Mouse (Mus musculus): ENCODE results near the gene Lhpp. TPM values are rescaled to one million over a fixed set of nuclear protein-coding genes. Genes with fewer than 3 reads are reported as not detected.

Gene Lhpp
- polyA plus RNA-seq, 1 experiment from 2014 or later, result 38.3 TPM

- Histone ChIP-seq H3K9me3 (no peaks in the 10 kb centered on the region), H3K27ac (no peak overlapping the region), H3K27me3 (replicated peaks) (peaks cover 68% of the 10 kb centered on the region), H3K4me1 (peaks cover 39% of the 10 kb centered on the region), H3K4me3 (no peak overlapping the region), H3K36me3 (replicated peaks) (no peaks in the 10 kb centered on the region), H3K9ac (no peak overlapping the region), H3K4me2 (no peak overlapping the region)
- no peak for ATAC-seq (replicated peaks)
- WGBS, result 8% methylated on average over 8 of the region's 8 CpGs
Measured at GRCm38 (mm10) chr7:132600926-132601325, 9.5 kb upstream of the Lhpp start.

DNA sequence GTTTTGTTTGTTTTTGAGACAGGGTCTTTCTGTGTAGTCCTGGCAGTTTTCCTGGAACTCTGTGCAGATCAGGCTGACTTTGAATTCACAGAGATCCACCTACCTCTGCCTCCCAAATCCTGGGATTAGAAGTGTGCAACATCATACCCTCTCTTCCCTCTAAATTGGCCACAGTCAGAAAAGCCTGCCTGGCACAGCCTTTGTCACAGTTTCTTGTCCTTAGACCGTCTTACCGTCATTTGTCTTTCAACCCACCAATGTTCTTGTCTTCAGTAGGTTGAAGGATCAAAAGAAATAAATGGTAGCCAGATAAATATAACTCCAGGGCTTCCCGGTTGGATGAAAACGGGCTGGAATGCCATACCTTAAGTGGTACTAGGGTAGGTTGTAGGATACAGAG, 5.7 kb upstream of the Lhpp start:
- Histone ChIP-seq H3K9ac (no peak overlapping the region), H3K36me3 (replicated peaks) (no peaks in the 10 kb centered on the region), H3K27me3 (replicated peaks) (peaks cover 37% of the 10 kb centered on the region), H3K4me1 (peaks cover 10% of the 10 kb centered on the region), H3K4me2 (no peak overlapping the region), H3K27ac (no peak overlapping the region), H3K4me3 (no peak overlapping the region), H3K9me3 (no peaks in the 10 kb centered on the region)
- WGBS, result 82% methylated on average over 4 of the region's 4 CpGs
- no peak for ATAC-seq (replicated peaks)

GRCm38 (mm10) chr7:132605689-132606088, 4.7 kb upstream of the Lhpp start:
- WGBS, result 60% methylated on average over 5 of the region's 5 CpGs
- H3K36me3 ChIP-seq (replicated peaks), result no peaks in the 10 kb centered on the region
- peaks cover 5% of the 10 kb centered on the region; the same call in 1 of the 2 replicates for H3K4me1 ChIP-seq
- H3K4me3 ChIP-seq, result no peak overlapping the region
- H3K9me3 ChIP-seq, result no peaks in the 10 kb centered on the region
- H3K27me3 ChIP-seq (replicated peaks), result peaks cover 28% of the 10 kb centered on the region
- ATAC-seq (replicated peaks), result no peak
- H3K27ac ChIP-seq, result no peak overlapping the region
- H3K9ac ChIP-seq, result no peak overlapping the region
- no peak overlapping the region for H3K4me2 ChIP-seq

DNA sequence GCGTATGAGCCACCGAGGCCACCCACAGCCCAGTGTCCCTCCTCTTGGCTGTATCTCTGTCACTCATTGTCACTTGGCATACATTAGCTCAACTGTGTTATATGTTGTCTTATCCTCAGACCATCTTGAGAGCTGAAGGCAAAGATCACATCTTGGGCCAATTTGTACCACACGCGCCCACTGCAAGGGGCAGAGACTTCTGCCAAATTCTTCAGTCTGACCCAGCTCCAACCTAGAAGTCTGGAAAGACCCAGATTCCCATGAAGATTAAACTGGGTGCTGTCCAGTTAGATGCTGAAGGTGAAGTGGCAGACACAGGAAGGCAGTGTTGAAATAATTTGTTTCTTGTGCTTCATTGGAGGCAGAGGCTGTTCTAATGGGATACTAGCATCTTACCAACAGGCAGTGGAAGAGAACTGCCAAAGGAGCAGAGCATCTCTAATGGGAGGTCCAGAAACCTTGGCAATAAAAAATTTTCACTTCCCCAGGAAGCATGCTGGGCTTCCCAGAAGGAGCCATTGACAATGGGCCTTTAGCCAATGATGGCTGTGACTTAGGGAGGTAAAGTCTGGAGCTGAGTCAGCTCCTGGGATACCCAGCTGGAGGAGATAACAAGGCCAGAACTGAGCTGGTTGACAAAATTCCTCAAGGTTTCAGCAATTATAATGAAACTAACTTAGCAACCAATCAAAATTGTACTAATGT, 2.0 kb upstream of the Lhpp start:
- no peak overlapping the region for H3K4me2 ChIP-seq
- H3K27ac ChIP-seq, result no peak overlapping the region
- peaks cover 9% of the 10 kb centered on the region; the same call in 1 of the 2 replicates for H3K27me3 ChIP-seq (replicated peaks)
- H3K36me3 ChIP-seq (replicated peaks), result no peaks in the 10 kb centered on the region
- H3K9ac ChIP-seq, result no peak overlapping the region
- no peak overlapping the region for H3K4me3 ChIP-seq
- WGBS, result 93% methylated on average over 4 of the region's 4 CpGs
- peaks cover 5% of the 10 kb centered on the region; the same call in 1 of the 2 replicates for H3K4me1 ChIP-seq
- no peaks in the 10 kb centered on the region for H3K9me3 ChIP-seq
- ATAC-seq (replicated peaks), result no peak

DNA sequence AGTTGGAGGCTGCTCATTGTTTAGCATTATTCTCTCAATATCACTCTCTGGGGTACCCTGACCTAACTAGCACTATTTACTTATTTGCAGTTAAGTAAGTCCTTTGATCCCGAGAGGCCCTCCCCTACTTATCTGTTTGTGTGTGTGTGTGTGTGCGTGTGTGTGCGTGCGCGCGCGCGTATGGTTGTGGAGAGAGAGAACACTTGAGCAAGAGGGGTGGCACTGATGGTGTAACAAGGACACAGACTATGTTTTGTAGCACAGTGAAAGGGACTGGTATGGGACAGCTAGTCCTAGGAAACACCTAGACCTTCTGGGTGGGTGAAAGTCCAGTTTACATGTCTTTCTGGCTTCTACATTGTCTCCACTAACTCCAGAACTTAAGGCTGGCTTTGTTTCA, 1.1 kb downstream of the Lhpp start:
- WGBS, result 94% methylated on average over 8 of the region's 8 CpGs
- Histone ChIP-seq H3K4me2 (no peak overlapping the region), H3K36me3 (replicated peaks) (no peaks in the 10 kb centered on the region), H3K4me1 (peaks cover 5% of the 10 kb centered on the region; the same call in 1 of the 2 replicates), H3K4me3 (no peak overlapping the region), H3K27me3 (replicated peaks) (peaks cover 7% of the 10 kb centered on the region; the same call in 1 of the 2 replicates), H3K9ac (no peak overlapping the region), H3K27ac (no peak overlapping the region), H3K9me3 (no peaks in the 10 kb centered on the region)
- ATAC-seq (replicated peaks), result no peak

DNA sequence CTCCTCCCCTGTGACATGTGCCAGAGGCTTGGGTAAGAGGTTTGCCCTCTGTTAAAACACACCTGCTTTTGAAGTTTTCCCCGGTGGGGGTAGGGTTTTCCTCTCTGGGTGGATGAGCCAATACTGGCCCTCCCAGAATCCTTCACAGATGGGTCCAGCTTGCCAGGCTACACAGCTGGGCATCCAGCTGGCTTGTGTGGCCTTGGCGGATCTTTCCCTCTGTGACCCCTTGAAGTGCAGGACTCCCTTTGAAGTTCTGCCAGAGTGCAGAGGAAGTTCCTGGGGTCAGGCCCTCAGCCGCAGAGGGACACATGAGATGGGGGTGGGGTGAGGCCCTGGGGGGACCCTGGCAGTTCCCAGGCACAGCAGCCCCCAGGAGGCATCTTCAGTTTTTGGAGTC, 4.9 kb downstream of the Lhpp start:
- Histone ChIP-seq H3K9me3 (no peaks in the 10 kb centered on the region), H3K4me3 (no peak overlapping the region), H3K9ac (no peak overlapping the region), H3K27ac (no peak overlapping the region), H3K36me3 (replicated peaks) (no peaks in the 10 kb centered on the region), H3K4me1 (peaks cover 5% of the 10 kb centered on the region; the same call in 1 of the 2 replicates), H3K4me2 (no peak overlapping the region), H3K27me3 (replicated peaks) (no peaks in the 10 kb centered on the region; the same call in 1 of the 2 replicates)
- WGBS, result 22% methylated on average over 3 of the region's 3 CpGs
- ATAC-seq (replicated peaks), result no peak

- Histone ChIP-seq H3K4me2 (no peak overlapping the region), H3K9ac (no peak overlapping the region), H3K36me3 (replicated peaks) (no peaks in the 10 kb centered on the region), H3K4me1 (no peaks in the 10 kb centered on the region), H3K9me3 (no peaks in the 10 kb centered on the region), H3K4me3 (no peak overlapping the region), H3K27me3 (replicated peaks) (no peaks in the 10 kb centered on the region; the same call in 1 of the 2 replicates), H3K27ac (no peak overlapping the region)
- 22% methylated on average over 6 of the region's 6 CpGs for WGBS
- ATAC-seq (replicated peaks), result no peak
Measured at GRCm38 (mm10) chr7:132616391-132616790, 6.0 kb downstream of the Lhpp start.

GRCm38 (mm10) chr7:132617021-132617564, 6.7 kb downstream of the Lhpp start:
- Histone ChIP-seq H3K27me3 (replicated peaks) (no peaks in the 10 kb centered on the region; the same call in 1 of the 2 replicates), H3K4me1 (no peaks in the 10 kb centered on the region), H3K4me3 (no peak overlapping the region), H3K36me3 (replicated peaks) (no peaks in the 10 kb centered on the region), H3K9ac (no peak overlapping the region), H3K4me2 (no peak overlapping the region), H3K27ac (no peak overlapping the region), H3K9me3 (no peaks in the 10 kb centered on the region)
- ATAC-seq (replicated peaks), result no peak
- WGBS, result 88% methylated on average over 5 of the region's 5 CpGs

GRCm38 (mm10) chr7:132619549-132619948, 9.1 kb downstream of the Lhpp start:
- Histone ChIP-seq H3K4me1 (no peaks in the 10 kb centered on the region), H3K4me3 (no peak overlapping the region), H3K36me3 (replicated peaks) (no peaks in the 10 kb centered on the region), H3K4me2 (no peak overlapping the region), H3K9me3 (no peaks in the 10 kb centered on the region), H3K9ac (no peak overlapping the region), H3K27ac (no peak overlapping the region), H3K27me3 (replicated peaks) (no peaks in the 10 kb centered on the region; the same call in 1 of the 2 replicates)
- 84% methylated on average over 8 of the region's 8 CpGs for WGBS
- ATAC-seq (replicated peaks), result no peak

GRCm38 (mm10) chr7:132619975-132620918, 9.8 kb downstream of the Lhpp start:
- 87% methylated on average over 15 of the region's 15 CpGs for WGBS
- Histone ChIP-seq H3K4me2 (no peak overlapping the region), H3K27me3 (replicated peaks) (no peaks in the 10 kb centered on the region; the same call in 1 of the 2 replicates), H3K36me3 (replicated peaks) (no peaks in the 10 kb centered on the region), H3K9ac (no peak overlapping the region), H3K9me3 (no peaks in the 10 kb centered on the region), H3K27ac (no peak overlapping the region), H3K4me1 (no peaks in the 10 kb centered on the region), H3K4me3 (no peak overlapping the region)
- ATAC-seq (replicated peaks), result no peak

- H3K4me3 ChIP-seq, result no peak overlapping the region
- H3K4me1 ChIP-seq, result no peaks in the 10 kb centered on the region
- H3K9ac ChIP-seq, result no peak overlapping the region
- no peaks in the 10 kb centered on the region for H3K36me3 ChIP-seq (replicated peaks)
- no peak overlapping the region for H3K4me2 ChIP-seq
- H3K27me3 ChIP-seq (replicated peaks), result no peaks in the 10 kb centered on the region
- H3K27ac ChIP-seq, result no peak overlapping the region
- no peak for ATAC-seq (replicated peaks)
- no peaks in the 10 kb centered on the region for H3K9me3 ChIP-seq
- 77% methylated on average over 10 of the region's 10 CpGs for WGBS
Measured at GRCm38 (mm10) chr7:132624161-132624560, 13.7 kb downstream of the Lhpp start.

- H3K9me3 ChIP-seq, result no peaks in the 10 kb centered on the region
- no peak for ATAC-seq (replicated peaks)
- 44% methylated on average over 4 of the region's 4 CpGs for WGBS
- no peaks in the 10 kb centered on the region for H3K36me3 ChIP-seq (replicated peaks)
- no peaks in the 10 kb centered on the region for H3K27me3 ChIP-seq (replicated peaks)
- H3K27ac ChIP-seq, result no peak overlapping the region
- no peak overlapping the region for H3K4me2 ChIP-seq
- H3K4me1 ChIP-seq, result no peaks in the 10 kb centered on the region
- H3K4me3 ChIP-seq, result no peak overlapping the region
- no peak overlapping the region for H3K9ac ChIP-seq
Measured at GRCm38 (mm10) chr7:132626174-132626573, 15.7 kb downstream of the Lhpp start.
